Mouse (Mus musculus) MEL (cell line): ENCODE measurements at regions not wholly inside any gene's neighbourhood (a gene's known extent, or its start where the extent isn't known, plus 50 kb on each side); places are given as distances from the start of the nearest gene placed in this dataset.

Experiments used
- GABPA ChIP-seq: IDR thresholded peaks from 2 replicates; pipeline ENCODE4 v1.6.1; 2012; ENCODE audit warnings: low read depth, mild to moderate bottlenecking, inconsistent platforms, low read length, improper control_type of control experiment, moderate library complexity
- MAX ChIP-seq: IDR thresholded peaks from 2 replicates; pipeline ENCODE4 v1.6.1; 2011; ENCODE audit warnings: low read length, improper control_type of control experiment
- MAZ ChIP-seq: IDR thresholded peaks from 2 replicates; pipeline ENCODE4 v1.6.1; 2012; ENCODE audit warnings: low read depth, mild to moderate bottlenecking, inconsistent platforms, low read length, improper control_type of control experiment
- POLR2A ChIP-seq, 2 experiments: IDR thresholded peaks; 2 replicates each; pipeline ENCODE4 v1.6.1; 2011 to 2012; ENCODE audit warnings: low read length in 2 of 2, mild to moderate bottlenecking in 2 of 2, control low read depth in 1 of 2, improper control_type of control experiment in 1 of 2, low read depth in 1 of 2, moderate library complexity in 1 of 2; ENCODE audit not compliant: control insufficient read depth in 1 of 2, insufficient read depth in 1 of 2, poor library complexity in 1 of 2
- POLR2AphosphoS2 ChIP-seq: IDR thresholded peaks from 2 replicates; pipeline ENCODE4 v1.6.1; 2011; ENCODE audit warnings: low read length, improper control_type of control experiment
- RAD21 ChIP-seq: IDR thresholded peaks from 2 replicates; pipeline ENCODE4 v1.6.1; 2011; ENCODE audit warnings: mild to moderate bottlenecking, low read depth, low read length, improper control_type of control experiment

DNA sequence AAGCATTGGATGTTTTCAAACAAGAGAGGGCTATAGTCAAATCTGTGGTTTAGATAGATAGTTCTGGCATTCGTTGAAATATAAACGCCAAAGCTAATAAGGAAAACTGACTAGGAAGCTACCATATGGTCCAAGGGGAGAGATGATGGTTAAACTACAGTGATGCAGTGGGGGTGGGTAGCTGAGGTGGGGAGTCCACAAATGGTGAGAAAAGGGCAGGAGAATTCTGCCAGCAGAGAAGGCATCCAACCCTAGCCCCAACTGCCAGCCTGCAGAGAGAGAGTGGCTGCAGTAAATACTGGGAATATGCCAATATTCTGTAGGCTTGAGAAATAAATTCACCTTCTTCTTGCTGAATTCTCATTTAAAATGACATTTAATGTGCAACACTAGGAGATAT is 204.3 kb downstream of the Fam84b start:
- no peak for TF ChIP-seq POLR2AphosphoS2
- TF ChIP-seq MAZ: no peak
- no peak for TF ChIP-seq RAD21
- TF ChIP-seq MAX: no peak
- TF ChIP-seq GABPA: no peak
- no peak for TF ChIP-seq POLR2A (IDR thresholded peaks at IDR 0.05; ENCODE audit: control insufficient read depth in 1 of 2, insufficient read depth in 1 of 2, low read depth in 1 of 2, low read length in 2 of 2, poor library complexity in 1 of 2)
